Mouse (Mus musculus): ENCODE measurements around the gene Elf1. TPM values are rescaled to one million over a fixed set of nuclear protein-coding genes. Genes with fewer than 3 reads are reported as not detected.
"Not testable (repeated sequence)": the region's sequence is repeated elsewhere in the genome, so short reads cannot be mapped to it uniquely, and the experiment has no call there.

The Elf1 gene
- polyA plus RNA-seq (2012; ENCODE audit: insufficient read depth, low replicate concordance) = 1.5 and 3.9 TPM in 2 replicates

DNA sequence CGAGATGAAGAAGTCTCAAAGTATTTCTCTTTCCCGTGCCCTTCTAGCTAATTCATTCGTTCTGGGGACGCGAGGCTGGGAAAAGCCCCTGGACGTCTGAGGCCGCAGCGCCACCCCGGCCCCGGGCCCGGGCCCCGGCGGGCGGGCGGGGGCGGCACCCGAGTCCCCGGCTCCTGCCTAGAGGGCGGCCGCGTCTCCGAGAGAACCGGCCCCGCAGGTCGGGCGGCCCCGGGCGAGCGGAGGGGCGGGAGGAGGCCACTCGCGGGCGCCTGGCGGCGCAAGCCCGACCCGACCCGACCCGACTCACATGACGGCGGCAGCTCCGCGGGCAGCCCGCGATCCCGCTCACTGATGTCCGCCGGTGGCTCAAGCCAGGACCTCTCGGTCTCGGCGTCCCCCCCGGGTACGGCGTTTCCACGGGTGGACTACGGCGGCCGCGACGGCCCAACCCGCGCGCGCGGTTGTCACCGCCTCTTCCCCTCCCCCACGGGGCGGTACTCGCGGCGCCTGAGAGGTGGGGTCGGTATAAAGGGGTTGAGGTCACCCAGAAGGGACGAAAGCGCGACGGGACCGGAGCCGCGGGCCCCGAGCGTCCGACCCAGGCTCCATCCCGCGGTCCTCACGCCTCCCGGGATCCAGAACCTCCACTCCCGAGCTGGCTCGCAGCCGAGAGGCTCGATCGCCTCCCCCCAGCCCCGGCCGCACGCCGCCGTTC is at the start of gene Elf1:
TSS of gene Elf1 (plus strand) at position 571 of the 715 bp plus-strand sequence.
- TF ChIP-seq GATA1 (IDR thresholded peaks at IDR 0.05; ENCODE audit: borderline replicate concordance, low read length) (no peak), FLI1 (IDR thresholded peaks at IDR 0.05; ENCODE audit: low read length) (no peak)
- Histone ChIP-seq H3K27me3 (replicated peaks) (no peaks in the 10 kb centered on the region), H3K9me3 (no peaks in the 10 kb centered on the region), H3K4me3 (replicated peaks) (peak within 1 kb of the TSS; percentile 96), H3K4me1 (peaks cover 45% of the 10 kb centered on the region), H3K36me3 (replicated peaks; ENCODE audit: low read length) (peaks cover 36% of the 10 kb centered on the region)

DNA sequence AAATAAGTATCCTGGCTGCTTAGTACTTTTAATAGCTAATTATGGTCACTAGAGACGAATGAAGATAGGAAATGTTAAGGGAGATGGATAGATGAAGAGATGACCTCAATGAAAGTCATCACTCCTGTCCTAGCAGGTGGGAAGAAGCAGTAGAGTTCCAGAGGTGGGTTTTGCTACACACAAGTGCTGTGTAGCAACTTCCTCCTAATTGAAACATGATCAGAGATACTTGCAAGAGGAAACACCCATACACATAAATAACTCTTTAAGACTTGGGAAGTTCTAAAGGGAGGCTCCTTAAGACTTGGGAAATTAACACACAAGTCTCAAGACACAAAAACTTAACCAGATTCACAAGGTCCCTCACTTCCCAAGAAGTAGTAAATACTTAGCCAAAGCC is 46.9 kb upstream of the Elf1 start:
- H3K9me3 ChIP-seq = peaks cover 16% of the 10 kb centered on the region
- no peaks in the 10 kb centered on the region for H3K27me3 ChIP-seq (replicated peaks)
- TF ChIP-seq FLI1 (IDR thresholded peaks at IDR 0.05; ENCODE audit: low read length) (no peak), GATA1 (IDR thresholded peaks at IDR 0.05; ENCODE audit: borderline replicate concordance, low read length) (no peak)
- H3K4me3 ChIP-seq (replicated peaks) = no peak overlapping the region
- H3K36me3 ChIP-seq (replicated peaks; ENCODE audit: low read length) = peaks cover 7% of the 10 kb centered on the region
- peaks cover 2% of the 10 kb centered on the region; the same call in 1 of the 2 replicates for H3K4me1 ChIP-seq

GRCm38 (mm10) chr14:79440655-79441054 is 40.3 kb upstream of the Elf1 start:
- no peaks in the 10 kb centered on the region for H3K27me3 ChIP-seq (replicated peaks)
- peaks cover 27% of the 10 kb centered on the region for H3K9me3 ChIP-seq
- H3K4me3 ChIP-seq (replicated peaks) = peak overlapping the region; percentile 40
- peaks cover 41% of the 10 kb centered on the region for H3K4me1 ChIP-seq
- H3K36me3 ChIP-seq (replicated peaks; ENCODE audit: low read length) = peaks cover 31% of the 10 kb centered on the region
- TF ChIP-seq FLI1 (IDR thresholded peaks at IDR 0.05; ENCODE audit: low read length) = no peak
- no peak for TF ChIP-seq GATA1 (IDR thresholded peaks at IDR 0.05; ENCODE audit: borderline replicate concordance, low read length)

DNA sequence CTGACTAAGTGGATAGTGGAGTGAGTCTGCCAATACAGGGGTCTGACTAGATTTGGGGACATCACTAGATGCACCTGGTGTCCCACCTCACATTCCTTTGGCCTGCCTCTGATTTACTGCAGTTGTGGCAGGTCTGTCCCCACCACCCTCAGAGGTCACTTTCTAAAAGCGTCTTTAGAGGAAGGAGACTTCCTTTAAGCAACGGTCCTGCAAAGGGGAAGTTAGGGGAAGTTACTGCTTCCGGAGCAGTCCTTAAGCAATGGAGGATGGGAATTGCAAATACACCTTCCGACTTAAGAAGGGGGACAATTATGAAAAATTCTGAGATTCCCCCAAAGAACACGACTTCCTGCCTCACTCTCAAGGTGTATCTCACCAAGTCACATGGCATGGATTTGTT is 39.6 kb upstream of the Elf1 start:
- Histone ChIP-seq H3K36me3 (replicated peaks; ENCODE audit: low read length) (peaks cover 31% of the 10 kb centered on the region), H3K9me3 (peaks cover 27% of the 10 kb centered on the region), H3K4me3 (replicated peaks) (peak overlapping the region; percentile 47), H3K4me1 (peaks cover 49% of the 10 kb centered on the region), H3K27me3 (replicated peaks) (no peaks in the 10 kb centered on the region)
- TF ChIP-seq GATA1 (IDR thresholded peaks at IDR 0.05; ENCODE audit: borderline replicate concordance, low read length) (no peak), FLI1 (IDR thresholded peaks at IDR 0.05; ENCODE audit: low read length) (no peak)

GRCm38 (mm10) chr14:79444601-79445000 is 36.4 kb upstream of the Elf1 start:
- TF ChIP-seq FLI1 (IDR thresholded peaks at IDR 0.05; ENCODE audit: low read length) = no peak
- no peak for TF ChIP-seq GATA1 (IDR thresholded peaks at IDR 0.05; ENCODE audit: borderline replicate concordance, low read length)
- Histone ChIP-seq H3K9me3 (peaks cover 14% of the 10 kb centered on the region), H3K4me1 (peaks cover 45% of the 10 kb centered on the region), H3K4me3 (replicated peaks) (no peak overlapping the region), H3K36me3 (replicated peaks; ENCODE audit: low read length) (peaks cover 18% of the 10 kb centered on the region), H3K27me3 (replicated peaks) (no peaks in the 10 kb centered on the region)

DNA sequence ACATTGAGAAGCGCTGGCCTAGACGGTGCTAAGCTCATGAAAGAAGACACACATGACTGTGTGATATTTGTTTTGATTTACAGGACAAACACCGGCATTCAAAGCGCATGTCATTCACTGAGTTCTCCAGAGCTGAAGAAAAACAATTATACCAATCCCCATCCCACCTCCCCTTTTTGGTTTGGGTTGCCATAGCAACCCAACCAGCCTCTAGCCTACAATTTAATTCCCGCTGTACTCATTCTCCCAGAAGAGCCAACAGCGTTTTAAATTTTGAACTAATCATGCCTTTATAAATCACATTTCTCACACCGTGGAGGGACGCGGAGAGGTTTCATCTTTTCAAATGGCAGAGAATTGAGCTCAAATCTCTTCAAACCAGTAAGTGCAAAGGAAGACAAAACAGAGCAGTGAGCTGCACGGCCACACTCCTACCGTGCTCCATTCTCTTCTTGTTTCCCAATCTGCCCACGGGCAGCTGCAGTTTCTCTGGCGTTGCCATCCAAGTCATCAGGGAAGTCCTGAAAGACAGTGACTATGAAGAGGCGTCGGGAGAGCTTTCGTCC is 35.9 kb upstream of the Elf1 start:
- peaks cover 9% of the 10 kb centered on the region for H3K9me3 ChIP-seq
- no peak for TF ChIP-seq FLI1 (IDR thresholded peaks at IDR 0.05; ENCODE audit: low read length)
- no peak for TF ChIP-seq GATA1 (IDR thresholded peaks at IDR 0.05; ENCODE audit: borderline replicate concordance, low read length)
- no peak overlapping the region for H3K4me3 ChIP-seq (replicated peaks)
- H3K36me3 ChIP-seq (replicated peaks; ENCODE audit: low read length) = peaks cover 13% of the 10 kb centered on the region
- no peaks in the 10 kb centered on the region for H3K27me3 ChIP-seq (replicated peaks)
- H3K4me1 ChIP-seq = peaks cover 45% of the 10 kb centered on the region

- H3K27me3 ChIP-seq (replicated peaks); H3K9me3 ChIP-seq; H3K36me3 ChIP-seq (replicated peaks; ENCODE audit: low read length); H3K4me1 ChIP-seq: not testable (repeated sequence)
- peak; percentile 78; the same call in 1 of the 2 replicates for TF ChIP-seq FLI1 (IDR thresholded peaks at IDR 0.05; ENCODE audit: low read length)
- H3K4me3 ChIP-seq (replicated peaks) = peak within 1 kb of the TSS; percentile 94
Observed at GRCm38 (mm10) chr14:79451681-79452590, 29.1 kb upstream of the Elf1 start, which contains the start of gene Kbtbd6. Gene Kbtbd6 (plus strand): TSS chr14:79451835.

DNA sequence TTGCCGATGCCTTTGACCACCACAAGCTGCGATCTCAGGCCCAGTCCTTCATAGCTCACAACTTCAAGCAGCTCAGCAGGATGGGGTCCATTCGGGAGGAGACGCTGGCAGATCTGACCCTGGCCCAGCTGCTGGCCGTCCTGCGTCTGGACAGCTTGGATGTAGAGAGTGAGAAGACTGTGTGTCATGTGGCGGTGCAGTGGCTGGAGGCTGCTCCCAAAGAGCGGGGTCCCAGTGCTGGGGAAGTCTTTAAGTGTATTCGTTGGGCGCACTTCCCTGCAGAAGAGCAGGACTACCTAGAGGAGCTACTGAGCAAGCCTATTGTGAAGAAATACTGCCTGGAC is 28.4 kb upstream of the Elf1 start:
- H3K27me3 ChIP-seq (replicated peaks); H3K4me1 ChIP-seq; H3K4me3 ChIP-seq (replicated peaks); H3K9me3 ChIP-seq; H3K36me3 ChIP-seq (replicated peaks; ENCODE audit: low read length): not testable (repeated sequence)

DNA sequence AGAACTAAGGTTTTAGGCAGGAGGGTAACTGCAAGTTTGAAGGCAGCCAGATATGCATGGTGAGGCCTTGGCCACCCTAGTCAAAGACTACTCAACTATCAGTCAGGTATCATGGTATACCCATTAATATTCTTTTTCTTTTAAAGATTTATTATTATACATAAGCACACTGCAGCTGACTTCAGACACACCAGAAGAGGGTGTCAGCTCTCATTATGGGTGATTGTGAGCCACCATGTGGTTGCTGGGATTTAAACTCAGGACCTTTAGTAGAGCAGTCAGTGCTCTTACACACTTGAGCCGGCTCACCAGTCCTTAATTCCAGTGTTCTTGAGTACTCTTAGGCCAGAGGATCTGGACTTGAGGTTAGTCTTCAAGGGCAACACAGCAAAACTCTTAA is 20.6 kb upstream of the Elf1 start:
- TF ChIP-seq GATA1 (IDR thresholded peaks at IDR 0.05; ENCODE audit: borderline replicate concordance, low read length) (no peak), FLI1 (IDR thresholded peaks at IDR 0.05; ENCODE audit: low read length) (no peak)
- no peaks in the 10 kb centered on the region for H3K27me3 ChIP-seq (replicated peaks)

DNA sequence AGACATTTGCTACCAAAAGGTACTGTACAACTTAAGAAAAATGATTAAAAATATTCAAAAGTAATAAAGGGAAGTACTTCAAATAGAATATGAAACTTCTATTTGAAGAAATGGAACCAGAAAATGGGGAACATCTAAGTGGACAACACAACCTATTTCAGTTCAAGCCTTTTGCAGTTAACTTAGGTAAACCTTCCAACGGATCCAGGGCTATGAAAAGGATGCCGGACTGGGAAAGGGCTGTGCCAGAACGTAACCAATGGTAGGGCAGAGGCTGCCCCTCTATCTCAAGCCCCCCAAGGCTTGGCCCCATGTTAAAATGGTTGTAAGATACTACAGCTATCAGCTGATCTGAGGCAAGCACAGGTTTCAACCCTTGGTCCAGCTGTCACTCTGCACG is 20.0 kb upstream of the Elf1 start:
- Histone ChIP-seq H3K36me3 (replicated peaks; ENCODE audit: low read length) (peaks cover 66% of the 10 kb centered on the region), H3K27me3 (replicated peaks) (no peaks in the 10 kb centered on the region)

More for the DNA sequence above, 20.6 kb upstream of the Elf1 start:
- Histone ChIP-seq H3K4me1 (no peaks in the 10 kb centered on the region), H3K4me3 (replicated peaks) (no peak overlapping the region), H3K9me3 (no peaks in the 10 kb centered on the region), H3K36me3 (replicated peaks; ENCODE audit: low read length) (peaks cover 62% of the 10 kb centered on the region)

More for the DNA sequence above, 20.0 kb upstream of the Elf1 start:
- TF ChIP-seq FLI1 (IDR thresholded peaks at IDR 0.05; ENCODE audit: low read length) (no peak), GATA1 (IDR thresholded peaks at IDR 0.05; ENCODE audit: borderline replicate concordance, low read length) (no peak)
- Histone ChIP-seq H3K9me3 (no peaks in the 10 kb centered on the region), H3K4me1 (no peaks in the 10 kb centered on the region), H3K4me3 (replicated peaks) (no peak overlapping the region)

All from megakaryocyte, embryonic 14.5 days (primary cell).